In the genomic region with DNA sequence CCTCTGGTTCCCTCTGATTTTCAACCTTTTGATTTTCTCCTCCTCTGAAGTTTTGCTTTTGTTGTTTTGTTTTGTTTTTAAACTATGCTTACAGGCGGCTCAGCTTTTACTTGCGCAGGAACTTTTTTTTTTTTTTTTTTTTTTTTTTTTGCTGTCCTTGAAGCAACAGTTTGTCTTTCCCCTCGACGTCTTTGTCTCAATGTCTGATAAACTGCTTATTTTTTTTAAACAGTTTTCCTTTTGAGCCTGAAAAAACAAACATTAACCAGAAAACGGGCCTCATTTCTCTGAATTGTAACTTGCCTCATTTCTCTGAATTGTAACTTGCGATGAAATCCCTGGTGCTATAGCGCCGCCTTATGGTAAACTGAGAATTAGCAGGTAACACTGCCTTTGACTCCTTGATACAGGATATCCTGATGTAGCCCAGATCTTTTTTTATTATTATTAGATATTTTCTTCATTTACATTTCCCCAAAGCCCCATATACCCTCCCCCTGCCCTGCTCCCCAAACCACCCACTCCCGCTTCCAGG, we compare ENCODE assay signal across 9 mouse cellular contexts. TPM values are rescaled to one million over a fixed set of nuclear protein-coding genes. Genes with fewer than 3 reads are reported as not detected.
DNase-seq lines count a peak whose midpoint lies in the region; ATAC-seq and TF ChIP-seq lines count a peak whose summit lies in the region.
"Had no signal": no experiment of that assay in that cellular context is flagged by ENCODE, and none has a peak within 500 bp of the region (broad histone marks: within the 10 kb centered on the region; RNA-seq: fewer than 3 reads in every experiment).

No protein-coding gene starts in this region.

- intact Hi-C loops in heart, postnatal 25 days (cut with DNase I), result loop anchor here (5.0 kb wide), 1 partner anchor 780 kb away; no protein-coding TSS in a partner anchor

- peak; percentile 22 to 58 for DNase-seq in heart, adult 18-20 months
- DNase-seq in heart, postnatal 25 days (ENCODE audit: low spot score), result no peak
- DNase-seq in 416B (ENCODE audit: low read depth), result peak; percentile 64
- no peak for DNase-seq in Patski (ENCODE audit: low read depth, low spot score)
- peak; percentile 71 for DNase-seq in embryo, embryonic 10 days (ENCODE audit: low spot score)
- peak; percentile 56 for DNase-seq in layer of hippocampus, adult 11-12 months (ENCODE audit: low spot score)
- peak; percentile 58 for DNase-seq in lung, postnatal 36 days

- POLR2A ChIA-PET in Patski (lab: Charles Lee), result no interaction called here

- ATAC-seq in Patski, result no peak
- no peak for ATAC-seq in erythroid progenitor cell, adult 5-6 weeks (replicated peaks; ENCODE audit: low FRiP score, poor library complexity, severe bottlenecking)

- peak; percentile 57 for TF ChIP-seq CTCF in Patski (IDR thresholded peaks at IDR 0.05)

- no peaks in the 10 kb centered on the region for H3K27me3 ChIP-seq in Patski
- H3K27me3 ChIP-seq: limb, embryonic 12.5 days had no signal

- CTCF ChIA-PET in Patski (lab: Charles Lee), result interaction anchor here (1.6 kb wide), 1 partner anchor 11 kb away, joined by 3 read pairs; no protein-coding TSS in a partner anchor

- in situ Hi-C loops in Patski (cut with MboI; ENCODE audit: low pct_unique_long_range_greater_than_20kb), result no loop called here

RNA-seq across cellular contexts. Expression of gene Nr1d2, which starts 52.0 kb away (rescaled TPM):
- 10 to 100 TPM; 48.2 to 54.4 TPM for total RNA-seq in heart, adult 18-20 months (2021)
- total RNA-seq in heart, postnatal 25 days (2021), result 100 to 1,000 TPM in 1 of 2 experiments, 10 to 100 TPM in 1; 43.3 to 115 TPM
- polyA plus RNA-seq in Patski (2021), result 50.2 TPM
- total RNA-seq in erythroid progenitor cell, adult 5-6 weeks (2015; ENCODE audit: low replicate concordance), result 4.6 TPM in 1 of 2 replicates, not detected in the other
- total RNA-seq in erythroid progenitor cell, adult 5-6 weeks (2017; ENCODE audit: low replicate concordance), result 2.2 and 7.3 TPM in 2 replicates

Comparison
In these comparisons a context has a peak if more than half of its experiments do, and no peak if none do; other contexts are left out.
1. DNase-seq: peak in heart, adult 18-20 months (2 of 2), 416B (single experiment), embryo, embryonic 10 days (single experiment), layer of hippocampus, adult 11-12 months (single experiment) and lung, postnatal 36 days (single experiment); none in heart, postnatal 25 days (single experiment) and Patski (single experiment).
2. RNA of gene Nr1d2, which starts 52.0 kb away (total RNA-seq): 43.3 to 115 TPM in heart, postnatal 25 days and 48.2 to 54.4 TPM in heart, adult 18-20 months; 2.2 to 7.3 TPM in erythroid progenitor cell, adult 5-6 weeks; every median in the first group is over 4 times any median in the second.